Mouse (Mus musculus) midbrain, embryonic 16.5 days (tissue): ENCODE results near the gene Mecr. TPM values are rescaled to one million over a fixed set of nuclear protein-coding genes. Genes with fewer than 3 reads are reported as not detected.
A peak's percentile ranks its signal among the peaks of the same experiment; 100 is the strongest.

Experiments
- ATAC-seq: fragments of 200-750 bp; cut with Nextera tagmentation; 2 replicates; pipeline ENCODE4 v1.8.0; 2017; ENCODE audit warnings: moderate TSS enrichment
- H3K27ac ChIP-seq: fragments of 300-500 bp; sonication (generic); 2 replicates; pipeline ENCODE4 v1.5.1; 2014; ENCODE audit warnings: mild to moderate bottlenecking, low read length, mixed read lengths
- H3K27me3 ChIP-seq: fragments of 300-500 bp; sonication (generic); 2 replicates; pipeline ENCODE4 v1.6.1; 2014; ENCODE audit warnings: low read depth, low read length, mixed read lengths; ENCODE audit not compliant: control insufficient read depth, insufficient read depth
- H3K36me3 ChIP-seq: fragments of 300-500 bp; sonication (generic); 2 replicates; pipeline ENCODE4 v1.6.1; 2014; ENCODE audit warnings: mild to moderate bottlenecking, low read length, moderate library complexity, mixed read lengths; ENCODE audit not compliant: control insufficient read depth, insufficient read depth
- H3K4me1 ChIP-seq: fragments of 300-500 bp; sonication (generic); 2 replicates; pipeline ENCODE4 v1.6.1; 2014; ENCODE audit warnings: mild to moderate bottlenecking, low read length, mixed read lengths; ENCODE audit not compliant: control insufficient read depth, insufficient read depth
- H3K4me2 ChIP-seq: fragments of 300-500 bp; sonication (generic); 2 replicates; pipeline ENCODE4 v1.6.1; 2014; ENCODE audit warnings: mild to moderate bottlenecking, low read length, mixed read lengths
- H3K4me3 ChIP-seq: fragments of 300-500 bp; sonication (generic); 2 replicates; pipeline ENCODE4 v1.5.1; 2014; ENCODE audit warnings: low read depth, mild to moderate bottlenecking, low read length, moderate library complexity, mixed read lengths
- H3K9ac ChIP-seq: fragments of 300-500 bp; sonication (generic); 2 replicates; pipeline ENCODE4 v1.6.1; 2014; ENCODE audit warnings: low read depth, low read length, mixed read lengths
- H3K9me3 ChIP-seq: fragments of 300-500 bp; sonication (generic); replicated peaks from 2 replicates; pipeline ENCODE4 v1.6.1; 2014; ENCODE audit warnings: mild to moderate bottlenecking, low read length, mixed read lengths; ENCODE audit not compliant: control insufficient read depth, poor library complexity, severe bottlenecking
- WGBS: fragments of 180-500 bp; shearing (Covaris S2); extraction: QIAGEN DNeasy Blood & Tissue Kit; methylation state at CpG from one replicate; pipeline ENCODE4 v1.1.7; 2014; 5-methylcytosine and 5-hydroxymethylcytosine counted together
- polyA plus RNA-seq: library from polyadenylated mRNA; unstranded; fragments of >200 nt; fragmentation: Nextera tagmentation; extraction: Ambion mirVana; gene quantifications from 2 replicates; pipeline ENCODE4 v1.2.1, GENCODE M21; 2015

The Mecr gene
- polyA plus RNA-seq, 1 experiment from 2014 or later: 43.0 TPM

- H3K4me2 ChIP-seq: peak overlapping the region; percentile 68
- 4% methylated on average over 11 of the region's 11 CpGs for WGBS
- H3K36me3 ChIP-seq: no peaks in the 10 kb centered on the region
- peaks cover 36% of the 10 kb centered on the region for H3K4me1 ChIP-seq
- H3K27ac ChIP-seq: no peak overlapping the region
- no peaks in the 10 kb centered on the region for H3K9me3 ChIP-seq
- H3K27me3 ChIP-seq: no peaks in the 10 kb centered on the region
- H3K9ac ChIP-seq: peak overlapping the region; percentile 100
- H3K4me3 ChIP-seq: peak overlapping the region; percentile 97
- no peak for ATAC-seq
Measured at GRCm38 (mm10) chr4:131874567-131874966, 31.3 kb downstream of the Mecr start.

- Histone ChIP-seq H3K9me3 (no peaks in the 10 kb centered on the region), H3K4me3 (peak overlapping the region; percentile 97), H3K4me2 (peak overlapping the region; percentile 68), H3K27me3 (no peaks in the 10 kb centered on the region), H3K36me3 (no peaks in the 10 kb centered on the region), H3K4me1 (peaks cover 36% of the 10 kb centered on the region), H3K9ac (peak overlapping the region; percentile 100; the same call in 1 of the 2 replicates), H3K27ac (no peak overlapping the region)
- 40% methylated on average over 3 of the region's 3 CpGs for WGBS
- ATAC-seq: no peak
Measured at GRCm38 (mm10) chr4:131875242-131875641, 32.0 kb downstream of the Mecr start.

- Histone ChIP-seq H3K4me3 (no peak overlapping the region), H3K4me1 (peaks cover 41% of the 10 kb centered on the region), H3K9me3 (no peaks in the 10 kb centered on the region), H3K36me3 (no peaks in the 10 kb centered on the region), H3K27ac (no peak overlapping the region), H3K9ac (0 out of 2 replicates have a peak overlapping the region, but pooled peaks have one; percentile 7), H3K4me2 (0 out of 2 replicates have a peak overlapping the region, but pooled peaks have one; percentile 11), H3K27me3 (no peaks in the 10 kb centered on the region)
- 52% methylated on average over 2 of the region's 2 CpGs for WGBS
- ATAC-seq: no peak
Measured at GRCm38 (mm10) chr4:131876836-131877235, 33.6 kb downstream of the Mecr start.

DNA sequence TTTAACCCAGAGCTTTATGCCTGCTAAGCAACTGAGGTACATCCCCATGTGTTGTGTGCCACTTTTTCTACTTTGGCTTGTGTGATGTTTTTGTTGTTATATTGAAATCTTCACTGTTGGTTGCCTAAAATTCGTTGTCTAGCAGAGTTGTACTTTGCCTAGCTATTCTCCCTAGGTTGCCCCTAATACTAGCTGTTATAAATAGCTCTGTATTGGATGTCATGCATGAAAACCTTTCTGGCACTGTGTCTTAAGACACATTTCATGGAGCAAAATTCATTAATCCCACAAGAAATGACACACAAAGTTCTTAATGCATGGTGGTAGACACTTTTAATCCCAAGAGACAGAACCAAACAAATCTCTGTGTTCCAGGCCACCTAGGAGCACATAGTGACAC, 36.4 kb downstream of the Mecr start:
- Histone ChIP-seq H3K4me3 (no peak overlapping the region), H3K9ac (no peak overlapping the region), H3K27me3 (no peaks in the 10 kb centered on the region), H3K9me3 (no peaks in the 10 kb centered on the region), H3K4me2 (no peak overlapping the region), H3K36me3 (no peaks in the 10 kb centered on the region), H3K27ac (no peak overlapping the region), H3K4me1 (peaks cover 45% of the 10 kb centered on the region)
- no peak for ATAC-seq
- 66% methylated on average over 1 of the region's 1 CpGs for WGBS

- Histone ChIP-seq H3K27ac (no peak overlapping the region), H3K4me1 (peaks cover 34% of the 10 kb centered on the region), H3K36me3 (no peaks in the 10 kb centered on the region), H3K4me2 (no peak overlapping the region), H3K27me3 (no peaks in the 10 kb centered on the region), H3K4me3 (no peak overlapping the region), H3K9me3 (no peaks in the 10 kb centered on the region), H3K9ac (no peak overlapping the region)
- WGBS: 88% methylated on average over 7 of the region's 7 CpGs
- ATAC-seq: no peak
Measured at GRCm38 (mm10) chr4:131881306-131881705, 38.0 kb downstream of the Mecr start.

- no peak overlapping the region for H3K4me3 ChIP-seq
- H3K9ac ChIP-seq: no peak overlapping the region
Measured at GRCm38 (mm10) chr4:131883571-131883970, 40.3 kb downstream of the Mecr start.

DNA sequence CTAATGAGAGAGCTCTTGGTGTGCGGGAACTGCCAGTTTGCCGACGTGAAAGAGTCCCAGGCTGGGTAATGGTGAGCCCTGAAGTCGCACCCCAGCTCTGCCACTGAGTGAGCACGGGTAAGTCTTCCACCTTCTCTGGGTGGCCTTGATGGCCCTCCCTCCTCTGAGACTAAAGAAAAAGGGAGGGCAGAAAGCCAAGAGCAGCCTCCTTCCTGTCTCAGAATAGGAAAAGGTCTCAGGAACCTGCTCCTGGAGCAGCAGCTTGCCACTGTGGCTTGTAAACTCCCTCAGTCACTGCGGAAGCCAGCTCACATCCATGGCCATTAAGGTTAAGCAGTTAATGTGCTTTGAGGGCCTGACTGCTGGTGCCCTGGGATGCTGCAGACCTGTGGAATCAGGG, 42.1 kb downstream of the Mecr start:
- Histone ChIP-seq H3K9me3 (no peaks in the 10 kb centered on the region), H3K9ac (no peak overlapping the region), H3K4me1 (peaks cover 21% of the 10 kb centered on the region), H3K36me3 (no peaks in the 10 kb centered on the region), H3K27me3 (no peaks in the 10 kb centered on the region), H3K27ac (no peak overlapping the region), H3K4me2 (no peak overlapping the region), H3K4me3 (no peak overlapping the region)
- no peak for ATAC-seq
- WGBS: 77% methylated on average over 6 of the region's 6 CpGs

More at GRCm38 (mm10) chr4:131883571-131883970, 40.3 kb downstream of the Mecr start:
- H3K4me1 ChIP-seq: peaks cover 23% of the 10 kb centered on the region
- no peak for ATAC-seq
- no peak overlapping the region for H3K27ac ChIP-seq
- 77% methylated on average over 6 of the region's 6 CpGs for WGBS
- H3K36me3 ChIP-seq: no peaks in the 10 kb centered on the region
- H3K4me2 ChIP-seq: no peak overlapping the region
- H3K27me3 ChIP-seq: no peaks in the 10 kb centered on the region
- H3K9me3 ChIP-seq: no peaks in the 10 kb centered on the region

DNA sequence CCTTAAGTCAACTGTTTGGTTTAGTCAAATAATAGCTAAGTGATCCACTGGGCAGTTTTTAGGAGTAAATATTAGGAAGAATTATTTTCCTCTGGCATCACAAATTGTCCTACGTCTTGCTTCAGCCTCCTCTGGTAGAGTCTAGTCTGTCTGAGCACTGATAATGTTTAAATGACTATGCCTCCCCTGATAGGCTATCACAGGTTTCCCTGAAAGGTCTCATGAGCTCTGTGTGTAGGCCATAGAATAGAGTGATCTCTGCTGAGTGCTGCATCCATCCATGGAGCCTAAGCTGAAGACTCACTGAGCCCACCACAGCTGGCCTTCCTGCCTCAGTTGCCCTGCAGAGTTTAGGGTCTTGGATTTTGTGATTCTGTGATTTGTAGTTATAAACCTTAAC, 45.3 kb downstream of the Mecr start:
- Histone ChIP-seq H3K9me3 (no peaks in the 10 kb centered on the region), H3K4me2 (no peak overlapping the region), H3K27me3 (no peaks in the 10 kb centered on the region), H3K4me3 (no peak overlapping the region), H3K27ac (no peak overlapping the region), H3K4me1 (peaks cover 13% of the 10 kb centered on the region), H3K36me3 (peaks cover 6% of the 10 kb centered on the region), H3K9ac (no peak overlapping the region)
- WGBS: 74% methylated on average over 1 of the region's 1 CpGs
- ATAC-seq: no peak

DNA sequence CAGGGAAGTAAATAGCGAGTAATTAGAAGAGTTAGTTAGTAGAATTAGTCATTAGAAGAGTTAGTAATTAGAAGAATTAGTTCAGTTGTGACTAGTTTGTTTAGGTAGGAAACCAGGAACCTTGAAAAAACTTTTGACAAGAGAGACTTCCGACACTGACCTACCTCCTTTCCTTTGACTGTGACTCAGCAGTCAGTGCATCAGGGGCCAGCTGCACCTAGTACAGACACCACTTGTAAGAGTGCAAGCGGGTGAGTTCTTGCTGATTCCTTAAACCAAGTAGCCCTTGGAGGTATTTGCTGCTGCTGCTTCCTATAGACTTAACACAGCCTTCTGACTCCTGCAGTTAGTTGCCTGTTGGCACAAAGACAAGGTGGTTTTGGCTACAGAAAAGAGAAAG, 47.4 kb downstream of the Mecr start:
- Histone ChIP-seq H3K27me3 (no peaks in the 10 kb centered on the region), H3K27ac (no peak overlapping the region), H3K9ac (no peak overlapping the region), H3K4me1 (no peaks in the 10 kb centered on the region), H3K4me3 (no peak overlapping the region), H3K4me2 (no peak overlapping the region), H3K9me3 (no peaks in the 10 kb centered on the region), H3K36me3 (peaks cover 13% of the 10 kb centered on the region)
- WGBS: 92% methylated on average over 3 of the region's 3 CpGs
- no peak for ATAC-seq
